Mouse (Mus musculus): ENCODE results near the gene Ina.
"Not testable (repeated sequence)": the region's sequence is repeated elsewhere in the genome, so short reads cannot be mapped to it uniquely, and the experiment has no call there.

Gene Ina

GRCm38 (mm10) chr19:47014447-47015381, at the start of gene Ina, which contains the start of gene Nt5c2:
Gene Ina, plus strand, starts transcription at chr19:47014698.
Gene Nt5c2, minus strand, starts transcription at chr19:47015153.
- peak; percentile 95 to 96 for DNase-seq

GRCm38 (mm10) chr19:46965496-46965895, 49.0 kb upstream of the Ina start:
- no peak for DNase-seq

- DNase-seq: no peak
Measured at GRCm38 (mm10) chr19:46966330-46966729, 48.2 kb upstream of the Ina start.

- no peak for DNase-seq
Measured at GRCm38 (mm10) chr19:46967861-46968260, 46.6 kb upstream of the Ina start.

GRCm38 (mm10) chr19:46968833-46969232, 45.7 kb upstream of the Ina start:
- DNase-seq: no peak

- DNase-seq: no peak
Measured at GRCm38 (mm10) chr19:46969286-46969985, 45.1 kb upstream of the Ina start.

GRCm38 (mm10) chr19:46970121-46970729, 44.3 kb upstream of the Ina start:
- no peak for DNase-seq

GRCm38 (mm10) chr19:46971051-46971689, 43.3 kb upstream of the Ina start:
- no peak for DNase-seq

GRCm38 (mm10) chr19:46971712-46972111, 42.8 kb upstream of the Ina start:
- DNase-seq: no peak

- DNase-seq: no peak
Measured at GRCm38 (mm10) chr19:46972159-46972558, 42.3 kb upstream of the Ina start.

- peak; percentile 79 to 88 for DNase-seq
Measured at GRCm38 (mm10) chr19:46975565-46975964, 38.9 kb upstream of the Ina start.

- no peak for DNase-seq
Measured at GRCm38 (mm10) chr19:46975997-46976396, 38.5 kb upstream of the Ina start.

- no peak for DNase-seq
Measured at GRCm38 (mm10) chr19:46976743-46977142, 37.8 kb upstream of the Ina start.

GRCm38 (mm10) chr19:46977460-46977859, 37.0 kb upstream of the Ina start:
- peak; percentile 43 to 59 for DNase-seq

GRCm38 (mm10) chr19:46978069-46978468, 36.4 kb upstream of the Ina start:
- not testable (repeated sequence) for DNase-seq

GRCm38 (mm10) chr19:46978920-46979780, 35.3 kb upstream of the Ina start:
- DNase-seq: no peak

GRCm38 (mm10) chr19:46979781-46980105, 34.8 kb upstream of the Ina start:
- no peak for DNase-seq

GRCm38 (mm10) chr19:46981462-46981861, 33.0 kb upstream of the Ina start:
- no peak for DNase-seq

GRCm38 (mm10) chr19:46983352-46983965, 31.0 kb upstream of the Ina start:
- DNase-seq: no peak

- no peak for DNase-seq
Measured at GRCm38 (mm10) chr19:46983966-46984380, 30.5 kb upstream of the Ina start.

Data from cerebellum, postnatal 10 days (tissue).